Mouse (Mus musculus): Measurements from ENCODE around the gene Vmn1r6.
"Not testable (repeated sequence)": the region's sequence is repeated elsewhere in the genome, so short reads cannot be mapped to it uniquely, and the experiment has no call there.

Vmn1r6 gene

DNA sequence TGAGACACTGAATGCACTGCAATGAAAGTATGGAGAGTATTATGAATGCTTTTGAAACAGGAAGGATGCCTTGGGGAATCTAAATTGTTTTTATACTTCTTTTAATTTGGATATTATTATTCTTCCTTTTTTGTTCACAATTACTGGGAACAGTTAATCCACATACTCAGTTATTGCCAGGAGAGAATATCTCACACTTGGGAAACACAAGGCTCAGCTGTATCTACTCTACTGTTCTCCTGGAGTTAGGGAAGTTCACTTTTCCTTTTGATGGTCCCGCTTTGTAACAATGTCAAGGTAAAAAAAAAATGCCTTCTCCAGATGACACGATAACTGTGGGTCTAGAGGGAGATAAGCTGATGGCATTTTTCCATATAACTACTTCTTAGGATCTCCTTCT, at the start of gene Vmn1r6:
Gene Vmn1r6, plus strand, starts transcription at position 301 of the 400 bp plus-strand sequence.
- DNase-seq (ENCODE audit: low spot score in 2 of 2): no peak

DNA sequence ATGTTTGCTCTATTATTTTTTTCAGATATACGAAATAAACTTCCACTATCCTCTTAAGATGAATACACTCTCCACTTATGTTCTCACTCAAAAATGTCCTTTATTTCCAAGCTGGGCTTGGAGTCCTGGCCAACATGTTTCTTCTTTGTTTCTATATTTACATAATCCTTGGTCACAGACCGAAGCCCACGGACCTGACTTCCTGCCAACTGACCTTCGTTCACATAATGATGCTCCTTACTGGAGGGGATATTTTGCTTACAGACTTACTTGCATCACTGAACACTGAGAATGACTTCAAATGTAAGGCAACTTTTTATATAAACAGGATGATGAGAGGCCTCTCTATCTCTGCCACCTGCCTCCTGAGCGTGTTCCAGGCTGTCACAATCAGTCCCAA, 40.6 kb upstream of the Vmn1r6 start:
- no peak for DNase-seq (ENCODE audit: low spot score in 2 of 2)

DNA sequence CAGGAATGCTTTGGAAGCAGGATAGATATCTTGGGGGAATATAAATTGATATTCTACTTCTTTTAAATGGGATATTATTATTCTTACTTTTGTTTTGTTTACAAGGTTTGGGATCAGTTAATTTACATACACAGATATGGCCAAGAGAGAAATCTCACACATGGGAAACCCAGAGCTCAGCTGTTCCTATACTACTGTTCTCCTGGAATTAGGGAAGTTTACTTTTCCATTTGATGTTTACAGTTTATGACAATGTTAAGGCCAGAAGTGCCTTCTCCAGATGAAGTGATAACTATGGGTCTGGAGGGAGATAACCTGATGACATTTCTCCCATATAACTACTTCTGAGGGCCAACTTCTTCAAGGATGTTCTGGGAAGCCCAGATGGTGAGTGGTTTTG, 27.1 kb upstream of the Vmn1r6 start, which contains the start of gene Vmn1r5:
Gene Vmn1r5, plus strand, starts transcription at position 301 of the 400 bp plus-strand sequence.
- DNase-seq (ENCODE audit: low spot score in 2 of 2): no peak

DNA sequence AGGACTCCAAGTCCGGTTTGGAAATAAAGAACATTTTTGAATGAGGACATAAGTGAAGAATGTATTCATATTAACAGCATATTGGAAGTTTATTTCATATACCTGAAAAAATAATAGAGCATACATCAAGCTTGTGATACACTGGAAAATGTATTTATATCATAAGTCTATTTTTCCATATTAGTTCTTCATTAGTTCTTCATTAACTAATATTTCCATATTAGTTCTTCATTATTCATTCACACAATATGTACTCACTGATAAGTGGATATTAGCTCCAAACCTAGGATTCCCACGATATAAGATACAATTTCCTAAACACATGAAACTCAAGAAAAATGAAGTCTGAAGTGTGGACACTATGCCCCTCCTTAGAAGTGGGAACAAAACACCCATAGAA, 28.2 kb downstream of the Vmn1r6 start, which contains the start of gene Vmn1r7:
Gene Vmn1r7, minus strand, starts transcription at position 101 of the 400 bp plus-strand sequence.
- DNase-seq (ENCODE audit: low spot score in 2 of 2): not testable (repeated sequence)

DNA sequence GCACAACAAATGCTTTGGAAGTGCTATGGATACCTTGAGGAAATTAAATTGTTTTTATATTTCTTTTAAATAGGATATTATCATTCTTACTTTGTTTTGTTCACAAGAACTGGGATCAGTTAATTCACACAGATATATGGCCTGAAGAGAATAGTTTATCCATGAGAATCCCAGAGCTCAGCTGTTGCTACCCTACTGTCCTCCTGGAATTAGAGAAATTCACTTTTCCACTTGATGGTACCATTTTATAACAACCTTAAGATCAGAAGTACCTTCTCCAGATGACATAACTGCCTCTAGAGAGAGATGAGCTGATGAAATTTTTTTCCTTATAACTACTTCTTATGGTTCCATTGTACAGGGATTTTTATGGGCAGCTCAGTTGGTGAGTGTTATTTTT, 34.9 kb downstream of the Vmn1r6 start, which contains the start of gene Vmn1r8:
Gene Vmn1r8, plus strand, starts transcription at position 301 of the 400 bp plus-strand sequence.
- DNase-seq (ENCODE audit: low spot score in 2 of 2): no peak

DNA sequence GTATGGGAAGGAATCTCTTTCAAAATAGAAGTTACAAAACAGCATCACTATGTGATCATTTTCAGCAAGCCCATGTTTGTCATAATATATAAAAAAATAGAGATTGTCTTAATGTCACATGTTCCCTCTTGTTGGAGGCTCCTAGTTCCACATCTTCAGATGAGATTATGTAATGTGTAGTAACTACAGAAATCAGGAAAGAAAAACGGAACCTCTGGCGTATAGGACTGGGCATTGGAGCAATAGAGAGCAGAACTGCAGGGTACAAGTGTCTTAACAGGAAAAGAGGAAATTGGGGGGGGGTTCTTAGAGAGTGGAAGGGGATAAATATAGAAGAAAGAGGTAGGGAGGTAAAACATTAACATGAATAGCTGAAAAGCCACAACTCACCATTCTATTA, 37.6 kb downstream of the Vmn1r6 start:
- no peak for DNase-seq (ENCODE audit: low spot score in 2 of 2)

All from urinary bladder, postnatal 36 days (tissue).